Mouse (Mus musculus) MEL (cell line): Measurements from ENCODE around the gene Oxtr. TPM values are rescaled to one million over a fixed set of nuclear protein-coding genes. Genes with fewer than 3 reads are reported as not detected.

Experiments used
- DNase-seq: peaks from one replicate; pipeline ENCODE4 v3.0.0; 2011; ENCODE audit warnings: low read depth, low spot score
- H3K27ac ChIP-seq: 2 replicates; pipeline ENCODE4 v1.5.1; 2012; ENCODE audit warnings: low read depth, mild to moderate bottlenecking, control low read depth, low read length, moderate library complexity; ENCODE audit not compliant: control insufficient read depth
- H3K27me3 ChIP-seq, 2 experiments: fragments of 150-350 bp in 1 of 2; sonication (generic) in 1 of 2; 2 replicates each; pipeline ENCODE4 v1.6.1; 2012; ENCODE audit warnings: low read length in 2 of 2, mild to moderate bottlenecking in 2 of 2, improper control_type of control experiment in 1 of 2, moderate library complexity in 1 of 2; ENCODE audit not compliant: insufficient read depth in 2 of 2, control insufficient read depth in 1 of 2
- H3K36me3 ChIP-seq, 2 experiments: 2 replicates each; pipeline ENCODE4 v1.6.1; 2012 to 2014; ENCODE audit warnings: low read length in 2 of 2, improper control_type of control experiment in 1 of 2, inconsistent platforms in 1 of 2, mild to moderate bottlenecking in 1 of 2; ENCODE audit not compliant: insufficient read depth in 2 of 2, control insufficient read depth in 1 of 2
- H3K4me1 ChIP-seq, 2 experiments: fragments of 150-350 bp in 1 of 2; sonication (generic) in 1 of 2; 2 replicates each; pipeline ENCODE4 v1.6.1; 2012; ENCODE audit warnings: low read length in 2 of 2, improper control_type of control experiment in 1 of 2, mild to moderate bottlenecking in 1 of 2; ENCODE audit not compliant: insufficient read depth in 2 of 2, control insufficient read depth in 1 of 2
- H3K4me3 ChIP-seq, 2 experiments: fragments of 150-350 bp in 1 of 2; sonication (generic) in 1 of 2; 2 replicates each; pipeline ENCODE4 v1.5.1; 2012; ENCODE audit warnings: low read depth in 2 of 2, low read length in 2 of 2, mild to moderate bottlenecking in 2 of 2, moderate library complexity in 2 of 2, control low read depth in 1 of 2, improper control_type of control experiment in 1 of 2; ENCODE audit not compliant: control insufficient read depth in 1 of 2, insufficient read depth in 1 of 2
- H3K79me2 ChIP-seq: 2 replicates; pipeline ENCODE4 v1.6.1; 2012; ENCODE audit warnings: mild to moderate bottlenecking, low read length, moderate library complexity; ENCODE audit not compliant: control insufficient read depth, poor library complexity, insufficient read depth
- H3K9ac ChIP-seq: 2 replicates; pipeline ENCODE4 v1.6.1; 2012; ENCODE audit warnings: low read depth, mild to moderate bottlenecking, control low read depth, low read length, moderate library complexity; ENCODE audit not compliant: control insufficient read depth, poor library complexity, severe bottlenecking
- H3K9me3 ChIP-seq: fragments of 150-350 bp; sonication (generic); replicated peaks from 2 replicates; pipeline ENCODE4 v1.6.1; 2012; ENCODE audit warnings: mild to moderate bottlenecking, low read length, improper control_type of control experiment, moderate library complexity; ENCODE audit not compliant: insufficient read depth
- BHLHE40 ChIP-seq: IDR thresholded peaks from 2 replicates; pipeline ENCODE4 v1.6.1; 2012; ENCODE audit warnings: low read depth, mild to moderate bottlenecking, inconsistent platforms, low read length, improper control_type of control experiment, borderline replicate concordance
- CHD1 ChIP-seq: IDR thresholded peaks from 2 replicates; pipeline ENCODE4 v1.6.1; 2012; ENCODE audit warnings: low read depth, mild to moderate bottlenecking, inconsistent platforms, low read length, improper control_type of control experiment
- E2F4 ChIP-seq: IDR thresholded peaks from 2 replicates; pipeline ENCODE4 v1.6.1; 2011; ENCODE audit warnings: low read depth, low read length, improper control_type of control experiment, borderline replicate concordance
- GATA1 ChIP-seq: IDR thresholded peaks from 2 replicates; pipeline ENCODE4 v1.6.1; 2011; ENCODE audit warnings: low read depth, low read length, improper control_type of control experiment
- HCFC1 ChIP-seq: IDR thresholded peaks from 2 replicates; pipeline ENCODE4 v1.6.1; 2012; ENCODE audit warnings: low read depth, mild to moderate bottlenecking, inconsistent platforms, low read length, improper control_type of control experiment, moderate library complexity
- KAT2A ChIP-seq: conservative IDR thresholded peaks from 2 replicates; pipeline ENCODE4 v1.6.1; 2012; ENCODE audit warnings: low read depth, low read length, improper control_type of control experiment, inconsistent platforms
- MAX ChIP-seq: IDR thresholded peaks from 2 replicates; pipeline ENCODE4 v1.6.1; 2011; ENCODE audit warnings: low read length, improper control_type of control experiment
- MAZ ChIP-seq: IDR thresholded peaks from 2 replicates; pipeline ENCODE4 v1.6.1; 2012; ENCODE audit warnings: low read depth, mild to moderate bottlenecking, inconsistent platforms, low read length, improper control_type of control experiment
- MEF2A ChIP-seq: IDR thresholded peaks from 2 replicates; pipeline ENCODE4 v1.6.1; 2014; ENCODE audit warnings: low read depth, mild to moderate bottlenecking, inconsistent platforms, low read length, improper control_type of control experiment; ENCODE audit not compliant: poor library complexity, insufficient replicate concordance, severe bottlenecking; ENCODE audit errors: extremely low read depth
- MYC ChIP-seq: IDR thresholded peaks from 2 replicates; pipeline ENCODE4 v1.6.1; 2011; ENCODE audit warnings: low read depth, mild to moderate bottlenecking, low read length, improper control_type of control experiment, moderate library complexity
- NELFE ChIP-seq: IDR thresholded peaks from 2 replicates; pipeline ENCODE4 v1.6.1; 2011; ENCODE audit warnings: low read depth, low read length, improper control_type of control experiment
- NRF1 ChIP-seq: IDR thresholded peaks from 2 replicates; pipeline ENCODE4 v1.6.1; 2014; ENCODE audit warnings: low read depth, mild to moderate bottlenecking, inconsistent platforms, low read length, improper control_type of control experiment, moderate library complexity; ENCODE audit not compliant: poor library complexity, insufficient read depth, severe bottlenecking
- POLR2A ChIP-seq, 2 experiments: IDR thresholded peaks; 2 replicates each; pipeline ENCODE4 v1.6.1; 2011 to 2012; ENCODE audit warnings: low read length in 2 of 2, mild to moderate bottlenecking in 2 of 2, control low read depth in 1 of 2, improper control_type of control experiment in 1 of 2, low read depth in 1 of 2, moderate library complexity in 1 of 2; ENCODE audit not compliant: control insufficient read depth in 1 of 2, insufficient read depth in 1 of 2, poor library complexity in 1 of 2
- POLR2AphosphoS5 ChIP-seq: IDR thresholded peaks from 2 replicates; pipeline ENCODE4 v1.6.1; 2012; ENCODE audit warnings: low read depth, borderline replicate concordance, mild to moderate bottlenecking, inconsistent platforms, low read length, moderate library complexity, mixed read lengths
- RCOR1 ChIP-seq: IDR thresholded peaks from 2 replicates; pipeline ENCODE4 v1.6.1; 2012; ENCODE audit warnings: low read depth, mild to moderate bottlenecking, inconsistent platforms, low read length, improper control_type of control experiment
- TAL1 ChIP-seq: IDR thresholded peaks from 2 replicates; pipeline ENCODE4 v1.6.1; 2012; ENCODE audit warnings: mild to moderate bottlenecking, inconsistent platforms, low read length, moderate library complexity, mixed read lengths
- TBP ChIP-seq: IDR thresholded peaks from 2 replicates; pipeline ENCODE4 v1.8.0; 2011; ENCODE audit warnings: low read depth, low read length, improper control_type of control experiment
- USF1 ChIP-seq: IDR thresholded peaks from 2 replicates; pipeline ENCODE4 v1.6.1; 2014; ENCODE audit warnings: low read depth, mild to moderate bottlenecking, inconsistent platforms, low read length, improper control_type of control experiment, moderate library complexity
- USF2 ChIP-seq, 2 experiments: IDR thresholded peaks; 2 replicates each; pipeline ENCODE4 v1.6.1; 2011 to 2012; ENCODE audit warnings: improper control_type of control experiment in 2 of 2, low read length in 2 of 2, borderline replicate concordance in 1 of 2, inconsistent platforms in 1 of 2, low read depth in 1 of 2, mild to moderate bottlenecking in 1 of 2; ENCODE audit not compliant: insufficient read depth in 1 of 2
- ZMIZ1 ChIP-seq: IDR thresholded peaks from 2 replicates; pipeline ENCODE4 v1.6.1; 2012; ENCODE audit warnings: low read depth, mild to moderate bottlenecking, inconsistent platforms, low read length, improper control_type of control experiment, moderate library complexity
- polyA plus RNA-seq, 2 experiments: library from polyadenylated mRNA; stranded (reverse) in 1 of 2; unstranded in 1 of 2; fragments of >175 nt in 1 of 2; fragments of >200 nt in 1 of 2; gene quantifications; 2 replicates each; pipeline versions ENCODE4 v1.2.1 to v1.2.4; 2012; ENCODE audit warnings: low replicate concordance in 2 of 2, low read depth in 1 of 2; ENCODE audit not compliant: insufficient read length in 2 of 2, insufficient read depth in 1 of 2, missing spikeins in 1 of 2
- total RNA-seq: library from RNA; depleted of rRNA; stranded (reverse); fragments of 300-350 nt; gene quantifications from 2 replicates; pipeline ENCODE4 v1.2.3, GENCODE M21; 2012

Oxtr gene
- total and polyA plus RNA-seq, 3 experiments, result 0.03 TPM; not detected in 2

DNA sequence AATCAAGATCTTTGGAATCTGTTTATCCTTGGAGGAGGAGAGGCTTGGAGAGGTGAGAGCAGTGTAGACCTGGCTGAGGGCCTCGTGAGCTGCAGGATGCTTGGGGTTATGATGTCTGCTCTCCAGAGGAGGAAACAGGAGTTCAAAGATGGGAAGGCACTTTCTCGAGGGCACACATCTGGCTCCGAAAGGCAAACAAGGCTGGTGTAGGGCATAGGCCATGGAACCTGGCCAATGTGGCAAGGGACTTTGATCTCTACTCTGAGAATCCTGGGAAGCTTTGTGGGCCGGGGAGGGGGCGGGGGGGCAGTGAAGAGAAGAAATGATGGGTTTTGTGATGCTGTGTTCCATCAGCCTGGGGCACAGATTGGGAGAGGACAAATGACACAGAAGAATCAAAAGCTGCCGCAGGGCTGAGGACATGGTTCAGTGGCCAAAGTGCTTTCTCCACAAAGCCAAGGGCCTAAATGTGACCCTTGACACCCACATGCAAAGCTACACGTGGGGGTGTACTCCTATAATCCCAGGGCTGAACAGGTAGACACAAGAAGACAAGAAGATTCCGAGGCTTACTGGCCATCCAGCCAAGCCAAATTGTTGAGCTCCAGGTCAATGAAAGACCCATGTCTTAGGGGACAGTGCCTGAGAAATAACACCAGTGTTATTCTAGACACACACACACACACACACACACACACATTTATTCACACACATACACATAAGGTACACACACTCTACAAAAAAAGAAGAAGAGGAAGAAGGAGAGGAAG, 6.7 kb upstream of the Oxtr start:
- H3K79me2 ChIP-seq, result no peaks in the 10 kb centered on the region
- H3K9me3 ChIP-seq, result no peaks in the 10 kb centered on the region
- no peaks in the 10 kb centered on the region for H3K27me3 ChIP-seq
- TF ChIP-seq USF2 (IDR thresholded peaks at IDR 0.05; ENCODE audit: borderline replicate concordance in 1 of 2, insufficient read depth in 1 of 2, low read depth in 1 of 2, low read length in 2 of 2) (no peak), BHLHE40 (no peak), NELFE (no peak), TBP (no peak), RCOR1 (no peak)
- TF ChIP-seq, all 39 proteins: peak for 0
- no peak overlapping the region for H3K4me3 ChIP-seq
- H3K36me3 ChIP-seq, result no peaks in the 10 kb centered on the region
- no peak overlapping the region for H3K27ac ChIP-seq
- H3K4me1 ChIP-seq, result no peaks in the 10 kb centered on the region
- no peak for DNase-seq
- H3K9ac ChIP-seq, result no peak overlapping the region

GRCm38 (mm10) chr6:112495219-112495618, 5.5 kb upstream of the Oxtr start:
- Histone ChIP-seq H3K27ac (no peak overlapping the region), H3K4me3 (no peak overlapping the region), H3K9ac (no peak overlapping the region), H3K4me1 (no peaks in the 10 kb centered on the region), H3K27me3 (no peaks in the 10 kb centered on the region), H3K79me2 (no peaks in the 10 kb centered on the region), H3K9me3 (no peaks in the 10 kb centered on the region), H3K36me3 (no peaks in the 10 kb centered on the region)
- no peak for TF ChIP-seq RCOR1
- no peak for TF ChIP-seq ZMIZ1
- TF ChIP-seq POLR2A (IDR thresholded peaks at IDR 0.05; ENCODE audit: control insufficient read depth in 1 of 2, insufficient read depth in 1 of 2, low read depth in 1 of 2, low read length in 2 of 2, poor library complexity in 1 of 2), result no peak
- no peak for TF ChIP-seq TAL1
- TF ChIP-seq MYC, result no peak
- TF ChIP-seq GATA1, result no peak
- no peak for TF ChIP-seq MEF2A
- no peak for DNase-seq

- Histone ChIP-seq H3K27ac (no peak overlapping the region), H3K27me3 (no peaks in the 10 kb centered on the region), H3K4me3 (no peak overlapping the region), H3K4me1 (no peaks in the 10 kb centered on the region), H3K9ac (no peak overlapping the region), H3K36me3 (no peaks in the 10 kb centered on the region), H3K79me2 (no peaks in the 10 kb centered on the region), H3K9me3 (no peaks in the 10 kb centered on the region)
- TF ChIP-seq E2F4, result no peak
- no peak for TF ChIP-seq MYC
- no peak for TF ChIP-seq USF1
- no peak for TF ChIP-seq MAX
- no peak for TF ChIP-seq KAT2A
- no peak for TF ChIP-seq TBP
- no peak for TF ChIP-seq POLR2AphosphoS5
- TF ChIP-seq CHD1, result no peak
- TF ChIP-seq NRF1, result no peak
- TF ChIP-seq MAZ, result no peak
- no peak for TF ChIP-seq HCFC1
- no peak for DNase-seq
Observed at GRCm38 (mm10) chr6:112494620-112495081, 4.9 kb upstream of the Oxtr start.
